ENCODE assay signal across 9 mouse cellular contexts in genomic region chr12:56637181-56637566, GRCm38 (mm10). TPM values are rescaled to one million over a fixed set of nuclear protein-coding genes. Genes with fewer than 3 reads are reported as not detected.
DNase-seq lines count a peak whose midpoint lies in the region; ATAC-seq and TF ChIP-seq lines count a peak whose summit lies in the region.
"Had no signal": no experiment of that assay in that cellular context is flagged by ENCODE, and none has a peak within 500 bp of the region (broad histone marks: within the 10 kb centered on the region; RNA-seq: fewer than 3 reads in every experiment).

No protein-coding gene starts in this region.

- H3K36me3 ChIP-seq in kidney, adult 2 months (ENCODE audit: control insufficient read depth, insufficient read depth, low read length): no peaks in the 10 kb centered on the region
- H3K36me3 ChIP-seq in midbrain, embryonic 13.5 days: no peaks in the 10 kb centered on the region

- no peaks in the 10 kb centered on the region for H3K4me1 ChIP-seq in cortical plate, adult 2 months (ENCODE audit: control insufficient read depth, insufficient read depth, low read length)
- no peaks in the 10 kb centered on the region for H3K4me1 ChIP-seq in kidney, adult 2 months (ENCODE audit: control insufficient read depth, insufficient read depth, low read length)
- 0 out of 2 replicates have a peak, but pooled peaks cover 3% of the 10 kb centered on the region for H3K4me1 ChIP-seq in midbrain, embryonic 13.5 days (replicated peaks)

- H3K9me3 ChIP-seq in midbrain, embryonic 13.5 days: no peaks in the 10 kb centered on the region

- 10% methylated on average over 5 of the region's 5 CpGs for WGBS in kidney, adult 2 months
- WGBS in midbrain, embryonic 13.5 days: 7% methylated on average over 5 of the region's 5 CpGs

- no peaks in the 10 kb centered on the region for H3K27me3 ChIP-seq in kidney, adult 2 months (replicated peaks; ENCODE audit: control insufficient read depth, insufficient read depth, low read length)
- H3K27me3 ChIP-seq in midbrain, embryonic 13.5 days: peaks cover 37% of the 10 kb centered on the region

- intact Hi-C loops in gastrocnemius, adult 2 months (cut with DNase I): loop anchor here (2.0 kb wide), 1 partner anchor 578 kb away; no protein-coding TSS in a partner anchor
- intact Hi-C loops in left cerebral cortex, postnatal 4 days (cut with DNase I): loop anchor here (2.0 kb wide), 1 partner anchor 578 kb away; no protein-coding TSS in a partner anchor

- TF ChIP-seq POLR2A in cortical plate, adult 2 months (IDR thresholded peaks at IDR 0.05; ENCODE audit: extremely low read depth, insufficient read depth, low read length): no peak
- no peak for TF ChIP-seq POLR2A in kidney, adult 2 months (IDR thresholded peaks at IDR 0.05; ENCODE audit: low read depth, low read length)

- H3K27ac ChIP-seq in gastrocnemius, adult 2 months: no peak overlapping the region
- no peak overlapping the region for H3K27ac ChIP-seq in cortical plate, adult 2 months (ENCODE audit: insufficient read depth, low read length)
- no peak overlapping the region for H3K27ac ChIP-seq in kidney, adult 2 months (ENCODE audit: insufficient read depth, low read depth, low read length)
- no peak overlapping the region for H3K27ac ChIP-seq in midbrain, embryonic 13.5 days

- peak overlapping the region; percentile 43 for H3K4me2 ChIP-seq in midbrain, embryonic 13.5 days (replicated peaks)

- peak overlapping the region; percentile 37 for H3K4me3 ChIP-seq in gastrocnemius, adult 2 months
- no peak overlapping the region for H3K4me3 ChIP-seq in cortical plate, adult 2 months (ENCODE audit: insufficient read depth, low read length)
- no peak overlapping the region for H3K4me3 ChIP-seq in kidney, adult 2 months (ENCODE audit: insufficient read depth, low read depth, low read length)
- no peak overlapping the region for H3K4me3 ChIP-seq in midbrain, embryonic 13.5 days (replicated peaks)

- TF ChIP-seq CTCF in gastrocnemius, adult 2 months (IDR thresholded peaks at IDR 0.05): peak; percentile 61
- peak; percentile 44; the same call in 1 of the 2 replicates for TF ChIP-seq CTCF in cortical plate, adult 2 months (IDR thresholded peaks at IDR 0.05; ENCODE audit: extremely low read depth, insufficient read depth, low read length)
- no peak for TF ChIP-seq CTCF in kidney, adult 2 months (conservative IDR thresholded peaks at IDR 0.05; ENCODE audit: insufficient read depth, insufficient read length, low read depth, low read length)

- DNase-seq in gastrocnemius, adult 2 months: peak; percentile 25
- no peak for DNase-seq in gastrocnemius, adult 8-10 months (ENCODE audit: low spot score in 2 of 2)
- peak; percentile 8 for DNase-seq in heart, adult 8-10 months (ENCODE audit: low spot score)
- peak; percentile 45 for DNase-seq in kidney, adult 2 months
- DNase-seq in left cerebral cortex, postnatal 4 days: peak; percentile 51
- peak; percentile 16 for DNase-seq in testis, postnatal 14 days (ENCODE audit: low spot score)

- peak; percentile 71 for ATAC-seq in midbrain, embryonic 13.5 days

- no peak overlapping the region for H3K9ac ChIP-seq in midbrain, embryonic 13.5 days (replicated peaks)

RNA-seq across cellular contexts. Expression of gene Nkx2-9, which starts 24.1 kb away (rescaled TPM):
- not detected for total RNA-seq in gastrocnemius, adult 2 months (2021)
- not detected for total RNA-seq in gastrocnemius, adult 8-10 months (2022)
- polyA plus RNA-seq in cortical plate, adult 2 months (2012; rRNA removed): 0.32 and 0.77 TPM in 2 replicates
- under 1 TPM in 2 of 4 experiments, not detected in 2; 0.34 to 0.57 TPM for total RNA-seq in heart, adult 8-10 months (2022)
- polyA plus RNA-seq in kidney, adult 2 months (2012; rRNA removed): not detected in 2 replicates
- total RNA-seq in left cerebral cortex, postnatal 4 days (2021): not detected
- 0.66 and 0.73 TPM in 2 replicates for polyA plus RNA-seq in midbrain, embryonic 13.5 days (2015; fragmentation: Nextera tagmentation; extraction: Ambion mirVana)
- polyA plus RNA-seq: liver, embryonic 16.5 days had no signal

RNA-seq across cellular contexts. Expression of gene Pax9, which starts 54.4 kb away (rescaled TPM):
- under 1 TPM; 0.06 to 0.10 TPM for total RNA-seq in gastrocnemius, adult 2 months (2021)
- total RNA-seq in gastrocnemius, adult 8-10 months (2022): under 1 TPM in 1 of 4 experiments, not detected in 3; 0.15 TPM
- not detected in 2 replicates for polyA plus RNA-seq in cortical plate, adult 2 months (2012; rRNA removed)
- total RNA-seq in heart, adult 8-10 months (2022): under 1 TPM in 3 of 4 experiments, not detected in 1; 0.05 to 0.25 (median 0.11) TPM
- not detected in 2 replicates for polyA plus RNA-seq in kidney, adult 2 months (2012; rRNA removed)
- total RNA-seq in left cerebral cortex, postnatal 4 days (2021): not detected
- polyA plus RNA-seq in midbrain, embryonic 13.5 days (2015; fragmentation: Nextera tagmentation; extraction: Ambion mirVana): not detected in 2 replicates

Comparison
In these comparisons a context has a peak if more than half of its experiments do, and no peak if none do; other contexts are left out.
1. DNase-seq: peak in gastrocnemius, adult 2 months (single experiment), heart, adult 8-10 months (single experiment), kidney, adult 2 months (single experiment), left cerebral cortex, postnatal 4 days (single experiment) and testis, postnatal 14 days (single experiment); none in gastrocnemius, adult 8-10 months (0 of 2).